Mouse (Mus musculus) spleen, postnatal 36 days (tissue): ENCODE measurements around the gene Palm2.

ENCODE experiments used
- DNase-seq, 2 experiments: peaks; one replicate each; pipeline ENCODE4 v3.0.0; 2022; ENCODE audit warnings: low spot score in 2 of 2, mixed read lengths in 1 of 2

The Palm2 gene

DNA sequence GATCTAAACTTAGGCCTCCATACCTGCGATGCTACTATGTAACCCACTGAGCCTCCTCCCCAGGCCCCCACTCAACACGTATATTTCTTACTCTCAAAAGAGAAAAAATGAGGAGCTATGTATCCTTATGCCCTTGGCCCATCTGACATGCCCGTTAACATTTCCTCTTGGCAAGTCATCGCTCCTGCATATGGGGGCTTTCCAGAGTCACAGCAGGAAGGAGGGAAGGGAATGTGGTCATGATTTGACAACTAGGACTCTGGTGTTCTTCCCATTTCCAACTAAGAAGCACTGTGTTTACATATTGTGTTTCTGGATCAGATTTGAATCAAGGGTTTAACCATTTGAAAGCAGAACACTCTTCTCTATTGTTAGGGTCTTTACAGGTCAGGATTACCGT is 267.5 kb downstream of the Palm2 start:
- no peak for DNase-seq

DNA sequence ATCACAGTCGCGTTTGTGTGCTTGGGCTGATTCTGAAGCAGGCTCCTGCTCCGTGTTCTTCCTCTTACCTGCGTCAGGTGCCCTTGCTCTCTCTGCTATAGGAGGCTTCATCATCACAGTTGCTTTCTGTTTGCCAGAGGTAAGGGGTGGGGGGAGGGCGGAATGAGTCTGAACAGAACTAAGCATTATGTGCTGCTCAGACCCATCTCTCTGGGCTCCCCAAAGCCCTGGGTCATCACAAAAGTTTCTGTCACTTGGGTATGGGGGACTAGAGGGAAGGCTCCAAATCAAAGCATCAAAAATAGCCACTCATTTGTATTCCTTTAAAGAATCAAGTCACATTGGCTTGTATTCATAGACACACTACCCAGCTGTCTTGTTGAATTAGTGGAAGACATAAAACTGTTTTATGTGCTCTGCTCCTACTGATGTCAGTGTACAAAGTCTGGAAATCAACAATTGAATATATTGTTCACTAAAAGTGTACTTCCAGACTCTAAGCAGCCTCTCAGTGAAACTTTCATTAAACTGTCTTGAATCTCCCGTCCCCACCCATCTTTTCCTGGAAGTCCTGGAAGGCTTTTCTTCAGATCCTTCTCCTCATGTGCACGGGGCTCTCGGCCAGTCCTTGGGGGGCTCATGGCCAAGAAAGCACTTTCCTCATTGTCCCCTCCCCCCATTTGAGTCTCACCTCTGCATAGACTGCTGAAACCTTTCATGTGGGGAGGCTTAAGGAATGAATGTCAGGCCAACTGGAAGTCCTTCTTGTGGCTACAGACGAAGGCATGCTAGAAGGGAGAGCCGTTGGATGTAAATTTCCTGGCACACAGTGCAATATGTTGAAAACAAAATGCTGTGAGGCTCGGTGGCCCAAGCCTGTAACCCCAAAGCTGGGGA is 269.8 kb downstream of the Palm2 start:
- DNase-seq: no peak

GRCm38 (mm10) chr4:57704575-57704974 is 270.5 kb downstream of the Palm2 start:
- peak; percentile 46 to 58 for DNase-seq

DNA sequence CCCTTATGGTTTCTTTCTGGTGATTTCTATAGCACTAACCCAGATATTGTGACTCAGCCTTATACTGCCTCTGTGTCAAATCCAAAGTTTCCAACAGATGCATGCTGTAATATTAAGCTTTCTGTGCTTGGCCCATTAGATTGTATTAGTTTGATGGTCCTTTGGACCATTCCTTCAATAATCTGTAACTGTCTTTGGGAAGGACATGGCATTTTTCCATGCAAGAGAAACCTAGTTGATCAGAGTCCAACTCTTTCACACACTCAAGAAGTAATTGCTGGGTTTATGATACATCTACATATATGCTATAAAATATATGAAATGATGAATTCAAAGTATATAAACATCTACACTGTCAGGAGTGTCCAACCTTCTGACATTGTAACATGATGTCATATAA is 281.8 kb downstream of the Palm2 start:
- no peak for DNase-seq

DNA sequence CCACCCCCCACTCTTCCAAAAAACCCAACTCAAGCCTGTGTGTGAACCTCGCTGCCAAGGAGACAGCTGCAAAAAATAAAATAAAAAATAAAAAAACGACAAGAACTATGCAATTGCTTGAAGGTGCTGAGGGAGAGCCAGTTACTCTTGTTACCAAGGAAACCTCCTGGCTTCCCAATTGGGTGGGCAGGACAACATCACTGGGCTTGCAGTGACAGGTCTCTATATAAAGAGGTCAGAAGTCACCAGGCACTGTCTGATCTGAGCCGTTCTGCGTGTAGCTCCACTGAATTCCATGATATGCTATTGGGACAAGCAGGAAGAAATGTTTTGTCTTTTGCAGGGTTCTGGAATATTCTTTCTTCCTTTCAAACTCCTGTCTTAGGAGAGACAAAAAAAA is 282.7 kb downstream of the Palm2 start:
- DNase-seq: no peak

- DNase-seq: no peak
Measured at GRCm38 (mm10) chr4:57717354-57717753, 283.3 kb downstream of the Palm2 start, which contains the start of gene Akap2. TSS of gene Akap2 (plus strand) at chr4:57717657.

DNA sequence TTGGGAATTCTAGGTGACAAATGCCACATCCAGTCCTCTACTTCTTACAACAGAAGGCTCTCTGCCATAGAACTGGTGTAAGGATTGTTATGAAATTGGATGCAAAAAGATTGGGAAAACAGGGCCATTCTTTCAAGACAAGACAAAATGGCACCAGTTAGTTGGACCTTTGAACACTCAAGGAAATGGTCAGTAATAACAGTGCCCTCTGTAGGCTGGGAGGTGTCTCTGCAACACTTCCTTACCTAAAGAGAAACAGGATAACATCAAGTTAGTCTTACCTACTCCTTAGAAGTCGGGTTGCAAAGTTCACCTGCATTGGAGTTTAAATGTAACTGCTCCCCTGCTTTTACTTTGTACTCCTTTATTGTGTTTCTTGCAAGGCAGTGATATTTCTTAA is 285.3 kb downstream of the Palm2 start:
- DNase-seq: no peak

GRCm38 (mm10) chr4:57720869-57721361 is 286.9 kb downstream of the Palm2 start:
- DNase-seq: peak; percentile 52 to 61

DNA sequence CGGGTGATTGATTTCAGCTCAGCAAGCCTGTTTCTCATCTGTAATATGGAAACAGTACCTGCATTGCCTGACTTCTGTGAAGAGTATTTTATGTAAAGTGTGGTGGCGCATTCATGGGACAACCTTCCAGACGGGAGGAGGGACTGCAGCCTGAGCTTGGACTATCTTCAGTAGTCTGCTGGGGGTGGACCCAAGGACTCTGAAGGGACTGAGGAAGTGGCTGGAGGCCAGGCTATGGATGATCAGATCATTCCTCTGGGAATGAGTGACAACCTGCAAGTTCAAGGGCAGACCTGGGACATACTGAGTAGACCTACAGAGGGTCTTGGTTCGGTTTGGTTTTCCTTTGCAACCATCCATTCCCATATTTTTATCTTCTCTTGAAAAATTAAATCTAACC is 288.2 kb downstream of the Palm2 start:
- DNase-seq: no peak

GRCm38 (mm10) chr4:57723659-57724058 is 289.6 kb downstream of the Palm2 start:
- no peak for DNase-seq

- peak in 1 of 2 experiments; percentile 25 for DNase-seq
Measured at GRCm38 (mm10) chr4:57725569-57725968, 291.5 kb downstream of the Palm2 start.

- no peak for DNase-seq
Measured at GRCm38 (mm10) chr4:57728611-57729183, 294.6 kb downstream of the Palm2 start.

DNA sequence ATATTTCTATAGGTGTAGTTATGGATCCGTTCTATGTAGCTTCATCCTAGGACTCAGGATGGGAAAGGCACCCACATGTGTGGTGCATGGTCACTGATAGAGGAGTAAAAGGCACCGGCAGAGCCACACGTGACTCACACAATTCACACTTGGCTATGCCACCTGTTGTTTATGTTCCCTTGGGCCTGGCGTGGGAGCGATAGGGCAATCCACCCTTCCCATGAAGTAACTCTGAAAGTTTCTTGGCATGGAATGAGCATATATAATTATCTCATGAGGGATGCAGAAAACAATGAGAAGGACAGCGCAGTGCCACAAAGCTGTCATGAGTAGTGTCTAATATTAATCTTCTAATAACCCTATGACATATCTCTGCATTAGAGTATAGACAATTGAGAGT is 296.0 kb downstream of the Palm2 start:
- DNase-seq: no peak

DNA sequence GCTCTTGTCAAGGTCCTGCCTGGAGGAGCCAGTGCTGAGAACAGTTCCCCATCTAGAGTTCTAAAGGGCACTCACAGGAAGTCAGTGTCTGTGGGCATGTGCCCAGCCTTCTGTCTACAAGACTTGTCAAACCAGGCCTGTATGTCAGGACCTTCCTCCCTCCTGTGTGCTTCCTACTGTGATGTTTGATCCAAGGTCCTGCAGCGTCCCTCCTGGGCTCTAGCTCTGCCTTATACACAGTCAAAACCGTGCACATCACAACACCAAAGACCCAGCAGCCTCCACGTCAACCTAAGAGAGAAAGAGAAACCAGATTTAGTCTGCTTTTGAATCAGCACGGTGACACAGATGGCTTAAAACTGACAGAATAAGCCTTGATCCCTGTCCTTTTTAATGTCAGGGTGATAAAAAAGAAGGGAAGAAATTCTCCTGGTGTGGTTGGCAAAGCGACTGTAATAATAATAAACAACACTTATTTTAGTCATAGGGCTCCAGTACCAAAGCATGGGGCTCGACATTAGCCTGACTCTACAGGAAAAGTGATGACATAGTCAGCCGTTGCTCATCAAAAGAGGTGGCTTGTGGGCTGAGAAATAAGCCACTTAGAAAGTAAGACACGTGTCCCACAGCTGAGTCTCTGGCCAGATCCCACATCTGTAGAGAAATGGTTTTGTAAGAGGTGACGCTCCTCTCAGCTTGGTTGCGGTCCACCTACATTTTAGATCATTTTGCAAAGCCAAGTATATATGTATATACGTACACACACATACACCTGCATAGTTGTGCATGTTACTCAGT is 297.0 kb downstream of the Palm2 start:
- peak; percentile 12 to 23 for DNase-seq

DNA sequence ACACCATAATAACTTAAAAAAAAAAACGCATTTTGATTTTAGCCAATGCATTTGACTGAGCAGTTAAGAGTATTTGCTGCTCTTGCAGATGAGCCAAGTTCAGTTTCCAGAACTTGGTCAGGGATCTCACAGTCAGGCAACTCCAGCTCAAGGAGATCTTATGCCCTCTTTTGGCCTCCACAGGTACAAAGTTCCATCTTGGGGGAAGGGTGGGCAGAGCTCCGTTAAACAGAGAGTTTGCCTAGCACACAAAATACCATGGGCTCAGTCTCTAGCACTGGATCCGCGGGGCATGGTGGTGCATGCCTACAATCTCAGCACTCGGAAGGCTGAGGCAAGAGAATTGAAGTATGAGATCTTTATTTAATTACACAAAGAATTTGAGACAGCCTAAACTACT is 298.3 kb downstream of the Palm2 start:
- no peak for DNase-seq

DNA sequence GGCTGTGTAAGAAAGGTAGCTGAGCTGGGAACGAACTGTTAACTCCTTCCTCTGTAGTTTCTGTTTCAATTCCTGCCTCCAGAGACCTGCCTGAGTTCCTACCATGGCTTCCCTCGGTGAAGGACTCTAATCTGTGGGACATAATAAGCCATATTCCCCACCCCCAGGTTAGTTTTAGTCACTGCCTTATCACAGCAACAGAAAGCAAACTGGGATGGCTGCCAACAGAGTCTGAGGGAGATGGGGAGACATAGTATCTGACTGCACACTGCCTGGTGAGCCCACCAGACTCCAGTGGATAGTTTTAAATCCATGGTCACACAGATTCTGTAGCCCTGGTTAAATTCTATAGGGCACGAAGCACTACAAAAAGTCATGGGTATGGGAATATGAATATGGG is 299.4 kb downstream of the Palm2 start:
- no peak for DNase-seq

DNA sequence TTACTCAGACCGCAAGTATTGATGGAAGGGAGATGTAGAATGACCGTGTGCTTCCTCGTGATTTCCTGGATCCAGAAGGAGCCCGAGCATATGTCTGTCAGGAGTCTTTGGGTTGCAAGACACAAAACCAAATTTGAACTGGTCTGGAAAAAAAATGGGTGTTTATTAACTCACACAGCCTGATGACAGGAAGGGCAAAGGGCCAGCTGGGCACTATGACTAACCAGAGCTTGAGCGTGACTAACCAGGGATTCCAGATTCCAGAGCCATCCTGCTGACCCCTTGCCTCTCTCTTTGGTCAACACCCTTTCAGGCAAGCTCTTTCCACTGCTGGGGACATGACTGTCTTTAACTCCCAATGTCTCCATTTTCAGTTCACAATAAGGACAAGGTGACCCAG is 301.4 kb downstream of the Palm2 start:
- DNase-seq: no peak

- DNase-seq: no peak
Measured at GRCm38 (mm10) chr4:57738856-57739552, 305.0 kb downstream of the Palm2 start.

GRCm38 (mm10) chr4:57743325-57743929 is 309.4 kb downstream of the Palm2 start:
- DNase-seq: no peak

DNA sequence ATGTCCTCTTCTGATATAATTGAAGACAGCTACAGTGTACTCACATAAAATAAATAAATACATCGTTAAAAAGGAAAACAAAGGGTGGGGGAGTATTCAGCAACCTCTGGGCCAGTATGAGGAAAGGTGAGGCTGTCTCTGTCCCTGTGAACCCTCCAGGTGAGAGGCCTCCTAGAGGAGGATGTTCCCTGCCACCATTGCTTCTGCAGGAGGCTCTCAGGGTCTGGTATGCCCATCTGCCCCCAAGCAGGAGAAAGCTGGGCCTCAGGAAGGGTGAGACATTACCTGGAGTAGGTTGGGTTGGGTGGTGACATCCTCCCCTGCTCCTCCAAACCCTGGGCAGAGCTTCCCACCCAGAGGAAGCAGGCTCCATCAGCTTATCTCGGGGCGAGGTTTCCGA is 316.6 kb downstream of the Palm2 start:
- DNase-seq: no peak

GRCm38 (mm10) chr4:57751054-57751453 is 317.0 kb downstream of the Palm2 start:
- no peak for DNase-seq
